Mouse (Mus musculus) erythroblast, embryonic 14.5 days (primary cell): ENCODE results near the gene Ankrd13c.

Source experiments
- GATA1 ChIP-seq: IDR thresholded peaks from 2 replicates; pipeline ENCODE4 v1.6.1; 2012; ENCODE audit warnings: low read length, inconsistent platforms, mixed read lengths
- TAL1 ChIP-seq: IDR thresholded peaks from 3 replicates; pipeline ENCODE4 v1.6.1; 2012; ENCODE audit warnings: low read length, inconsistent platforms, mixed read lengths

GRCm38 (mm10) chr3:158008647-158009046 lies 61.6 kb downstream of the Ankrd13c start:
- TF ChIP-seq GATA1 (no peak), TAL1 (no peak)
